Mouse (Mus musculus) ES-E14 (cell line): ENCODE results near the gene Btg3. TPM values are rescaled to one million over a fixed set of nuclear protein-coding genes. Genes with fewer than 3 reads are reported as not detected.

Experiments used
- DNase-seq: peaks from one replicate; pipeline ENCODE4 v3.0.0-alpha.2; 2013; ENCODE audit warnings: low read depth, low spot score
- H3K27ac ChIP-seq: 2 replicates; pipeline ENCODE4 v1.5.1; 2012; ENCODE audit warnings: low read depth, mild to moderate bottlenecking, low read length, moderate library complexity, mixed read lengths; ENCODE audit not compliant: poor library complexity, insufficient read depth, severe bottlenecking
- H3K36me3 ChIP-seq: 2 replicates; pipeline ENCODE4 v1.6.1; 2012; ENCODE audit warnings: mild to moderate bottlenecking, low read length, moderate library complexity, mixed read lengths; ENCODE audit not compliant: control insufficient read depth, poor library complexity, insufficient read depth, severe bottlenecking
- H3K4me1 ChIP-seq, 2 experiments: fragments of 150-350 bp in 1 of 2; sonication (generic) in 1 of 2; 2 replicates each; pipeline ENCODE4 v1.6.1; 2012; ENCODE audit warnings: low read length in 2 of 2, mild to moderate bottlenecking in 1 of 2, mixed read lengths in 1 of 2; ENCODE audit not compliant: control insufficient read depth in 2 of 2, insufficient read depth in 2 of 2, poor library complexity in 1 of 2
- H3K4me3 ChIP-seq, 2 experiments: fragments of 150-350 bp in 1 of 2; sonication (generic) in 1 of 2; 2 replicates each; pipeline ENCODE4 v1.5.1; 2012; ENCODE audit warnings: low read length in 2 of 2, low read depth in 1 of 2, mild to moderate bottlenecking in 1 of 2, mixed read lengths in 1 of 2; ENCODE audit not compliant: insufficient read depth in 1 of 2, poor library complexity in 1 of 2, severe bottlenecking in 1 of 2
- H3K9ac ChIP-seq: 2 replicates; pipeline ENCODE4 v1.6.1; 2012; ENCODE audit warnings: low read depth, mild to moderate bottlenecking, low read length, mixed read lengths; ENCODE audit not compliant: poor library complexity, insufficient read depth, severe bottlenecking
- H3K9me3 ChIP-seq: fragments of 150-350 bp; sonication (generic); 2 replicates; pipeline ENCODE4 v1.6.1; 2012; ENCODE audit warnings: low read depth, mild to moderate bottlenecking, low read length; ENCODE audit not compliant: control insufficient read depth, insufficient read depth
- CHD2 ChIP-seq: IDR thresholded peaks from 2 replicates; pipeline ENCODE4 v1.6.1; 2014; ENCODE audit warnings: mild to moderate bottlenecking, low read depth, low read length, inconsistent platforms
- HCFC1 ChIP-seq: IDR thresholded peaks from 2 replicates; pipeline ENCODE4 v1.6.1; 2012; ENCODE audit warnings: low read length, inconsistent platforms, borderline replicate concordance; ENCODE audit not compliant: insufficient read depth
- MAFK ChIP-seq: IDR thresholded peaks from 2 replicates; pipeline ENCODE4 v1.6.1; 2014; ENCODE audit warnings: mild to moderate bottlenecking, low read depth, low read length, inconsistent platforms; ENCODE audit not compliant: insufficient read depth
- ZC3H11A ChIP-seq: IDR thresholded peaks from 2 replicates; pipeline ENCODE4 v1.6.1; 2012; ENCODE audit warnings: low read depth, mild to moderate bottlenecking, inconsistent platforms, low read length, borderline replicate concordance
- ZNF384 ChIP-seq: IDR thresholded peaks from 2 replicates; pipeline ENCODE4 v1.6.1; 2012; ENCODE audit warnings: low read depth, low read length, inconsistent platforms
- in situ Hi-C, 2 experiments: fragments of 600-800 bp; cut with MboI; formaldehyde crosslinking; loops; one replicate each; pipeline ENCODE4 v1.15.1; 2025; ENCODE audit warnings: low sequenced_read_pairs in 2 of 2, inconsistent platforms in 1 of 2; ENCODE audit not compliant: unreplicated experiment in 2 of 2
- total RNA-seq: library from RNA; depleted of rRNA; stranded (reverse); fragments of 300-350 nt; gene quantifications from 2 replicates; pipeline ENCODE4 v1.2.3, GENCODE M21; 2012

Gene Btg3
- total RNA-seq, 1 experiment, result 27.9 TPM

- no peak for TF ChIP-seq CHD2
- no peak for TF ChIP-seq MAFK
- no peak for TF ChIP-seq ZC3H11A
- TF ChIP-seq HCFC1, result no peak
- no peak for TF ChIP-seq ZNF384
- no peak overlapping the region for H3K27ac ChIP-seq
- in situ Hi-C loops, result loop anchor here in 1 of 2 experiments (10.0 kb wide), 1 partner anchor 139 kb away; no protein-coding TSS in a partner anchor
These were observed 33.2 kb downstream of the Btg3 start for GRCm38 (mm10) chr16:78343792-78344191.

GRCm38 (mm10) chr16:78342767-78343166 is 34.2 kb downstream of the Btg3 start:
- in situ Hi-C loops, result loop anchor here in 1 of 2 experiments (10.0 kb wide), 1 partner anchor 138 kb away; no protein-coding TSS in a partner anchor
- no peak for DNase-seq
- Histone ChIP-seq H3K4me1 (no peaks in the 10 kb centered on the region), H3K9me3 (no peaks in the 10 kb centered on the region), H3K9ac (no peak overlapping the region), H3K27ac (no peak overlapping the region), H3K36me3 (peaks cover 2% of the 10 kb centered on the region), H3K4me3 (no peak overlapping the region)
- TF ChIP-seq HCFC1 (no peak), ZNF384 (no peak), CHD2 (no peak), MAFK (no peak), ZC3H11A (no peak)

More at GRCm38 (mm10) chr16:78343792-78344191, 33.2 kb downstream of the Btg3 start:
- Histone ChIP-seq H3K9me3 (no peaks in the 10 kb centered on the region), H3K4me3 (no peak overlapping the region), H3K36me3 (peaks cover 4% of the 10 kb centered on the region), H3K4me1 (no peaks in the 10 kb centered on the region), H3K9ac (no peak overlapping the region)
- DNase-seq, result no peak

GRCm38 (mm10) chr16:78341356-78341755 is 35.6 kb downstream of the Btg3 start:
- H3K4me3 ChIP-seq, result no peak overlapping the region
- TF ChIP-seq ZC3H11A, result no peak
- TF ChIP-seq HCFC1, result no peak
- no peak for TF ChIP-seq MAFK
- TF ChIP-seq ZNF384, result no peak
- TF ChIP-seq CHD2, result no peak
- H3K27ac ChIP-seq, result no peak overlapping the region
- no peak for DNase-seq
- H3K36me3 ChIP-seq, result peaks cover 2% of the 10 kb centered on the region
- no peaks in the 10 kb centered on the region for H3K9me3 ChIP-seq
- H3K9ac ChIP-seq, result no peak overlapping the region
- in situ Hi-C loops, result loop anchor here in 1 of 2 experiments (10.0 kb wide), 1 partner anchor 137 kb away; no protein-coding TSS in a partner anchor
- H3K4me1 ChIP-seq, result no peaks in the 10 kb centered on the region

GRCm38 (mm10) chr16:78337226-78337625 is 39.8 kb downstream of the Btg3 start:
- H3K4me1 ChIP-seq, result no peaks in the 10 kb centered on the region
- TF ChIP-seq ZC3H11A (no peak), ZNF384 (no peak), MAFK (no peak), CHD2 (no peak), HCFC1 (no peak)
- DNase-seq, result no peak
- H3K9ac ChIP-seq, result no peak overlapping the region
- in situ Hi-C loops, result loop anchor here in 1 of 2 experiments (10.0 kb wide), 1 partner anchor 132 kb away; no protein-coding TSS in a partner anchor
- H3K4me3 ChIP-seq, result no peak overlapping the region
- H3K27ac ChIP-seq, result no peak overlapping the region
- H3K36me3 ChIP-seq, result peaks cover 24% of the 10 kb centered on the region
- no peaks in the 10 kb centered on the region for H3K9me3 ChIP-seq
